Mouse (Mus musculus) natural killer cell, adult 2 months (primary cell): ENCODE data around the gene Pou2af1.

Experiments used
- DNase-seq, 2 experiments: peaks; one replicate each; pipeline ENCODE4 v3.0.0; 2022; ENCODE audit warnings: low spot score in 2 of 2

Pou2af1 gene

DNA sequence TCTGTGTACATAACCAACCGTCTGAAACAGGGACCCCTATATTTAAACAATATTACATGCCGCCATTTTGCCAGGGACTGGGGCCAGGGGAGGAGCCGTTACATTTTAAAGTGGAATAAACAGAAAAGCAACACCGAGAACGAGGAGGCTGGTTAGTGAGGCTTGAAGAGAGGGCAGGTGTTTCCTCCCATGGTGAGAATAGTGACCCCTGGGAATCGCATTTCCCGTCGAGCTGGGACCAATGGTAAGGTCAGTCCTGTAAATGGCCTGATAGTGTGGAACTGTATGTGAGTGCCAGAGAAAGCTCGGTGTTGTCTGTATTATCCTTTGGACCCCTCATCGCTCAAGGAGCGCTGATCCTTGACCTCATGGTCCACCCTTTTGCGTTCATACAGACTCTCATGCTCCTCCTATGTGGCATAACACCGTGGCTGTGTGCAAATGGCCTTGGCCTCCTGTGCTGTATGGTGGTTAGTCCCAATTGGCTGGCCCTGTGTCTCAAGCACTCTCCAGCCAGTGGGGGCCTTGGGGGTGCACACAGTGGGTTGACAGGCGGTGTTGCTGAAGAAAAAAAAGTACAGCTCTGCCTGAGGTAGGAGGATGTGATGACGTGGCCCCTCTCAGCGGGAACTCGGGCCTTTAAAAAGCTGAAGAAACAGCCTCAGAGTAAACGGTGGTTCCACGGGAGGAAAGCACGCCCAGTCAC lies at the start of gene Pou2af1:
Gene Pou2af1 (plus strand): TSS at position 686 of the 706 bp plus-strand sequence.
- peak; percentile 9 to 85 for DNase-seq

DNA sequence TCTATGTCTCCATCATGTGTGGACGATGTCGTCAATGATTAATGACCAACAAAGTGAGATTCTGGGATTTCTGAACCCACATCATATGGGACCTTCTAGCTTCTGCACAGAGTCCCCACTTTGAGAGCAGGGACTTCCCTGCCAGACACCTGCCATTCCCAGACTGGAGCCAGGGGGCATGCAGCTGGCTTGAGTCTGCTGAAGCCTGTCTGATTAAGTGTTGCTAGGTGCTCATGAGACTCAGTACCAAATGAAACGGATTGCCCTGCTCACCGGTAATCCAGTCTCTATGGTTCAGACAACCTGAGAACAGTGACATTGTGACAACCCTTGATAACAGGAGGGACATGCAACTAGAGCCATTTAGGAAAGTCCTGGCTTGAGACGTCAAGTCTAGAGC lies 49.5 kb upstream of the Pou2af1 start:
- DNase-seq, result no peak

DNA sequence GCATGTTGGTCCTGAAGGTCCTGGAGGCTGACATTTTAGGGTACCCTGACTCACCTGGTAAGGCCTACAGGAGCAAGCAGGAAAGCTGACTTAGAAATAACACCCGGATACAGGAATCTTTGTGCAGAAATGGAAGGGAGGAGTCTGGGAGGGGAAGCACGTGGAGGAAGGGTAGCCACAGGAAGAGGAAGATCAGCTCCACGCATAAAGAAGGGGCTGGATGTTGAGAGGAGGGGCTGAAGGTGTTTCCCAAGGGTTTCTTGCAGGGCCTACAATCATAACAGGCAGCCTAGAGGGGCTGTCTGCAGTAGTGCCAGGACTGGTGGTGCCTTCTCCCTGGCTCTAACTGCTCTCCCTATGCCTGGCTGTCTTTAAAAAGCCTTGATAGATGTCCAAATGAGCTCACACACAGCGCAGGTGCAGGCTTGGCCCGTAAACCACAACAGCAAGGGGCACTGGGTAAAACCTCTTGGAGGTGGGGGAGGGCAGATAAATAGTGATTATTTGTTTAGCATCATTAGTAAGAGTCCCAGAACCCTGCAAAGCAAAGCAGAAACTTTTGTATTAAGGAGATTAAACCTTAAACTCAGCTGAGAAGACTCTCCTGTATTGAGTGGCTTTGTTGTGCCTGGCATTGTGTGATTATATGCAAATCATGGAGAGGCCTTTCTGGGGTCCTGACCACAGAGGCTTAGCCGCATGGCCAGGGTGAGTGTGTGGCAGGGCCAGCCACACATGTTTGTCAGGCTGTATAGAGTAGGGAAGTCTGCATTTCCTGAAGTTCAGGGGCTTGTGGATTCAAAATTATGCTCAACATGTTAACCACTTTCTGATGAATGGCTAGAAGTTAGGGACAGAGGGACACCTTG lies 48.0 kb upstream of the Pou2af1 start, which contains the start of gene Gm32742:
Gene Gm32742 (minus strand): TSS at position 206 of the 869 bp plus-strand sequence.
- DNase-seq, result no peak

DNA sequence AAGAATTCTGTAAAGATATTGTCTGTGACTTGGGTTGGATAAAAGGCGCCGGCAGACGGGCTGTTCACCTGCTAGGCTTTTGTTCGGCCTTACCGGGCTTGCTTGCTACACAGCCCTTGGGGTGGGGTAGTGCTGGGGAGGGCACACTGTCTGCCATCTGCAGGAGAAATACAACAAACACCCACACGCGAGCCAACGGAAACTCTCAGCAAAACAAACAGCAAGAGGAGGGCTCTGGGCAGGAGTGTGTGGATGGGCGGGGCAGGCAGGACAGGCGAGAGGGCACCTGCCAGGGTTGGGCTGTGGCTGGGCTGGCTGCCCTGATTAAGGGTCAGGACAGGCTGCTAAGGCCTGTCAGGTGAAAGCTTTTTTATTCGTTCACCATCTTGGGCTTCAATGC lies 45.6 kb upstream of the Pou2af1 start:
- no peak for DNase-seq

DNA sequence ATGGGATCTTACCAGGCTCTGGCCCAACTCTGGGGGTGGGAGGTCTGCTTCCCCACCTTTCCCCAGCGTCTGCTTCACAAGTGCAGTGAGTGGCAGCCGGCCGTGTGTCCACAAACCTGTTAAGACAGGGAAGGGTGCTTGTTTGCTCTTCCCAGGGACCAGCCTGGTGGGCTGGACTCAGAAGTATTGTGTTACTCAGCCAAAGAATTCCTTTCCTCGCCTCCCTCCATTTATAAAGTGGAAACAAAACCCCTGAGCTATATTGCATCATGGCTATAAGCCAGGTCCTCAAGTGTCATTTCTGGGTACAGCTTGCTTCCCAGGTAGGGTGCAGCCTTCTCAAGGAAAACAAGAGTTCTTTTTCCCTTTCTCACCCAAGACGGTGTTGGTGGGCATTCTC lies 44.8 kb upstream of the Pou2af1 start:
- no peak for DNase-seq

DNA sequence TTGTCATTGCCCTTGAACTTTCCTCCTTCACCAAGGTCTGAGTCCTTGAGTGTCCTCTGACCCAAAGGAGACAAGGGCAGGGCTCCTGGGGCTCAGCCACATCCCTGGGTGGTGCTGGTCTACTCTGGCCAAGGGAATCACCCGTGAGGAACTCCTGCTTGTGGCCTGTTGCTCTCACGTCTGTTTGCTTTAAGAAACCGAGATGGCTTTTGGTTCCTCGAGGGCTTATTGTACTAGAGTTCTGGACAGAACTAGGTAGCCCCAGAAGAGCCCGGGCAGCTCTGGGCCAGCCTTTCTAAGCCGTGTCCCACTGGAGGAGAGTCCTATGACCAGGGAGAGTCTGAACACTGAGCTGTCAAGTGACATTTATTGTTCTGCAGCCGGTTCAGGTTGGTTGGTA lies 44.4 kb upstream of the Pou2af1 start:
- no peak for DNase-seq

DNA sequence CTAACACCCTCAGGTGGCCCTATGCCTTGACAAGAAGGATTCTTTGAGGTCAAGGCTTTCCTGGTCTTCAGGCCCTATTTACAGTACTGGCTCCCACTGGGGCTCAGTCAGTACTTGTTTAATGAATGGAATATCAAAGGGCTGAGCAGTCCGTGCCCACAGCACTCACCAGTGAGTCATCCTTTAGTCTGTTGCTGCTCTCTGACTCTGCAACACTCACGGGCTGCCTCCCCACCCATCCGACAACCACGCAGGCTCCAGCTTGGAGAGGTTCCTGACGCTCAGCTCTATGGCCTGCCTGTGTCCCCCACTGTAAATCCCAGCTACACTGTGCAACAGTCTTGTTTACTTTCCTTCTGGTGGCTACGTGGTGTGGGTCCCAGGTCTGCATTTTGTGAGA lies 43.2 kb upstream of the Pou2af1 start:
- no peak for DNase-seq

DNA sequence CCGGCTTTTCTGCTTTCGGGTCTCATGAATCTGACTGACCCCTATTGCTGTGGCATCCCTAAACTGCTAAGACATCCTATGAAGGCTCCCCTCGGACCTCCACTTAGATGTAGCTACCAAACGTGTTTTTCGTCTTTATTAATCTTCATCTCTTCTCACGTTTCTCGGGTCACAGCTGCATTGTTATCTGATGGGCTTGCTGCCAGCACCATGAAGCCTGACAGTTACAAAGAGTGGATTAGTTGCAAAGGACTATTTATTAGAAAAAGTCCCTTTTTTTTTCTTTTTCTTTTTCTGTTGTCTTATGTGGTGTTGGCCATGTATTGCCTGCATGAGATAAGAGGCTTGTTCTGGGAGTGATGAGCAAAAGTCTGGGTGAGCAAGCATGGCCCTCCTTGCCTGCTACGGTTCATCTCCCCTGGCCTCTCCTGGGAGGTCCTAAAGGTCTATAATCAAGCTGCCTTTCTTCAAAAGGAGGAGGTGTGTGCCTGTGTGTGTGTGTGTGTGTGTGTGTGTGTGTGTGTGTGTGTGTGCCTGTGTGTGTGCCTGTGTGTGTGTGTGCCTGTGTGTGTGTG lies 38.5 kb upstream of the Pou2af1 start:
- DNase-seq, result no peak

DNA sequence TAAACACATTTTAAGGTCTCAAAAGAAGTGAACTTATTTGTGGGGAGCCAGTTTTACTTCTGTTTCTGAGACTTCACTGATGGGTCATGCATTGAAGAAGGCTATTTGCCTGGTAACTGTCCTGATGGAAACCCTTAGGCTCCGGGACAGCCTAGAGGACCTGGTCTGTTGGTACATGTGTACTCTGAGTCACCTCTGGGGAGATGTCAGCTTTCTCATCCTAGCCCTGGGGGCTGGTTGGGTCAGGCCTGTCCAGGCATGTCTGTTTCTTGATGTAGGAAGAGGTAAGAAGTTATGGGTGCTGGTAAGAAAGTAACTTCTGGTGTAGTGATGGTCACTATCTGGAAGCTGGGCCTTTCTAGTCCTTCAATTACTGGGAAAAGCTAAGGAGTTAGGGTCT lies 37.8 kb upstream of the Pou2af1 start:
- DNase-seq, result no peak

DNA sequence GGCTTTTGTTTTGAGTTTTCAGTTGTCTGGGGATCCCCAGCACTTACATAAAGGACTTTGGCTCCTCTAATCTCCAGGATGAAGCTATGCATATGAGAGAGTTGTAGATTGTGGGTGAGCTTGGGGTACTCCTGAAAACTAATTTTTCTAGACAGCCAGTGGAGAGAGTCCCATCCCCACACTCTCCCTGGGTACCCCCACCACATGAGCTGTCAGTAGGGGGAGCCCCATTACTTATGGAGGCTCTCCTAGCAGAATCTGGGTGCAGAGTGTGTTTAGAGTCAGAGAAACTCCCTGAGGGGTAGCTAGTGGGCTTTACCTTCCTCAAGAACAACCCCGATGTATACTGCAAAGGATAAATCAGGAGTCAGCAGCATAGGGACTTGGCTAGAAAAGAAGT lies 35.2 kb upstream of the Pou2af1 start:
- no peak for DNase-seq

DNA sequence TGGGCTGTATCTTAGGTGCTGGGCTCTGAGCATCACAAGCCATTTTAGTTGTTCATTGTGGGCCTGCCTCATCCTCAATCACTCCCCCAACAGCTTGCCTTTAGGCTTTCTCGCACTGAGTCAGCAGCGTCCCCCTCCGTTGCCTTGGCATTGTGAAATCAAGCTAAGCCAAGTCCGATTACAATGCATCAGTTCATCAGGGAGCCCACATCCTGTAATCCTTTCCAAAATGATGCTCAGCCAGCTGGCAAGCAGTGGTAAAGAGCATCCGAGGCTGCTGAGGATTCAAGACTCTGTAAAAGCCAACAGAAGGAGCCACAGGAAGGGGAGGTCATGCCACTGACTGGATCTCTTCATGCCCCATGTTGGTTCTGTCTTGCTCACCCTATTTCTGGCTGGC lies 32.9 kb upstream of the Pou2af1 start:
- DNase-seq, result no peak

DNA sequence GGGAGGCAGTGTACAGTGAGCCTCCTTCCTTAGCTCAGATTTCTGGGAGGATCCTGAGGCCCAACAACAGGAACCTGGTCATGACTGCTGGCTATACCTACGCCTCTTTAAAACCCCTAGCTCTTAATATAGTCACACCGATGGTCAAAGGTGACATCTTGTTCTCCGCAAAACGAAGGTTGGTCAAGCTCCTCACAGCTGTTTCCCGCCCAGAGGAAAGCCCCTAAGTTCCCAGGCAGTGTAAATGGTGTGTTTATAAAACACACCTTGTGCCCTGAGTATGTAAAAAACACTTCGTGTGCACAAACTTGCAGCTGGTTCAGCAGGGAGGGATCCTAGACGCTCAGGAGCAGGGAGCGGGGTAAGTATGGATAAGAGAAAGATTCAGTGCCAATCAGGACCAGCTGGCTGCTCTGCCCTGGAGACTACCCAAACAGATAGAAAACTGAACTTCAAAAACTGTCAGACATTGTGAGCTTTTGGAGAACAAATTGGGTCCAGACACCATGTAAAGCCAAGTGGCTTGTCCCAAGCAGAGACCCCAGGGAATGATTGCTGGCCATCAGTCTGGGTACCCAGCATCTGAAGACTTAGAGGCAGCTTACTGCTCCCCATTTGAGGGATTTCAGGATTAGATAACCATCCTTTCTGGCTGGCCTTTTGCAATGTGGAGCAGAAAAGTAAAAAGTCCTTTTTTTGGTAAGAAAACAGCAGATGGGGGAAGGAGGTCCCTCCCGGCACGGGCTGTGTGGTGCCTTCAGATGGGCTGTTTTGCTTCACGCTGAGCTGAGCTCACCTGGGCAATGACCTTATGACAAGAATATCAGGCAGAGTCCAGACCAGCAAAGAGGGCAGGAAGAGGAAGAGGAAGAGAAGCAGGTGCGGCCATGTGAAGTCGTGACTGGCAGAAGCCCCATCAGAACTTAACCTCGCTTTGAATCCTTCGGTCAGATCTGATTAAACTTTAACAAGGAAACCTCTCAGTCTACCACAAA lies 30.5 kb upstream of the Pou2af1 start:
- peak in 1 of 2 experiments; percentile 46 for DNase-seq

DNA sequence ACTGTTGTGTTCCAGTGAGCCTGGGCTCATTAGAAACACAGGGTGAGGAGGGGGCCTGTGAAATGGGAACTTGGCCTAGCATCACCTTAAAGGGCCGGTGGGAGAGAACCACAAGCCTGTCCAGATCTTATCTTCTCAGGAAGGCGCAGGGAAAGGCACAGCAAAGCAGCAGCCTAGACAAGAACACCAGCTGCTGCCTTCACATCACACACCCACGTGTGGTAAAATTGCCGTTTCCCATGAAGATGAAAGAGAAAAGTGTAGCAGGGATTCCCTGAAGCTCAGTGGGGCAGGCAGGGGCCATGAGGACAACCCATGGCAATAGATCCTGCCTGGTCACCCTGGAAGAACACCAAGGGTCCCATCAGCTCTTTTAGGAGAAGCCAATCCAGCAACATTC lies 28.1 kb upstream of the Pou2af1 start:
- no peak for DNase-seq

DNA sequence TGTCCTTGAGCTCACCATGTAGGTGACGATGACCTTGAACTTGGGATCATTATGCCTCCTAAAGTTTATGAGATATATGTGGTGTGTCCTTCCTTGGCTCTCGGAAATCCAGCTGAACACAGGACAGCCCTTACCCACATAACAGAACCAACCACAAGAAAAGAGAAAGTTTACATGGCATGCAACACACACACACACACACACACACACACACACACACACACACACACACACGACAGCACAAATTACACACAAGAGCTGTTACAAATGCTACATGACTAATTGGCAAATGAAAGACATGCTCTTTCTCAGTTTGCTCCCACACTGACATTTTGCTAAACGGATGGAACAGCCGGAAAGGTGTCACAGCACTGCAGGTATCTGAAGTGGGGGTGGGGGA lies 27.6 kb upstream of the Pou2af1 start:
- DNase-seq, result no peak

DNA sequence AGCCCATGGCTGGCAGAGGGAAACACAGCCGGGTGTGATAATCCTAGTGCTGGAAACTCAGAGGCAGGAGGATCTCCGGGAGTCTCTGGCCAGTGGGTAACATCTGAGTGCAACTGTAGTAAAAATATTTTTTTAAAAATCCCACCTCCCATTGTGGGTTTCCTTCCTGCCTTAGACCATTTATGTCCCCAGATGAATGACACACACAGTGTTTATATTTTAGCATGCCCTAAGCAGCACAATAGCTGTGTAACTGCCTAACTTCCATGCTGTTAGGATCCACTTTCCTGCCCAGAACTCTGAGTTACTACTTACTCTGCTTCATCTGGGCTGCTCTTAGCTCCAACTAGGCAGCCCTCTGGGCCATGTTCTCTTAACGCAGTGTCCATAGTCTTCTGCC lies 22.9 kb upstream of the Pou2af1 start:
- no peak for DNase-seq

DNA sequence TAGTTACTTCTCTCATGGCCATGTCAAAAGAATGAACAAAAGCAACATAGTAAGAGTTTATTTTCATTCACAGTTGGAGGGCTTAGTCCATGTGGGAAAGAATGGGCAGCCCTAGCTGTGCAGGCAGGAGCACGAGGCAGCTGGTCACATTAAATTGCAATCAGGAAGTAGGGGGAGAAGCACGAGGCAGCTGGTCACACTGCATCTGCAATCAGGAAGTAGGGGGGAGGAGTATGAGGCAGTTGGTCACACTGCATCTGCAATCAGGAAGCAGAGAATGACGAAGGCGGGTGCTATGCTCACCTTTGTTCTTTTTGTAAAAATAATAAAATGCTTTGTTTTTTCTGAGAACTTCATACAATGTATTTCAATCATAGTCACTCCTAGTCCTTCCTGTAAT lies 18.7 kb upstream of the Pou2af1 start:
- DNase-seq, result peak in 1 of 2 experiments; percentile 19

DNA sequence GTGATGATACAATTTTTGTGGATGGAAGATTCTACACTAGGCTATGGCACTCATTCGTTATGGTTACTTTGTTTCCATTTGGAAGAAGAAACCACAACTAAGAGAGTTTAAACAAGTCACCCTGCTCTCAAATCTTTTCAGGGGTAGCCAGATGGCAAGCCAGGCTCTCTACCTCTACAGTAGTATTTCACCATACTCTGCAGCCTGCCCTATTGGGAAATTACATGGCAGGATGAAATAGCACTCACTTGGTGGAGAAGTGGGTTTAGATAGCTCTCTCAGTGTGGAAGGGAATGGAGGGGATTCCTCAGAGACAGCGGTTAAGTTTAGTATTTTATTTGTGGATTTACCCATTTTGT lies 4.6 kb upstream of the Pou2af1 start:
- no peak for DNase-seq

DNA sequence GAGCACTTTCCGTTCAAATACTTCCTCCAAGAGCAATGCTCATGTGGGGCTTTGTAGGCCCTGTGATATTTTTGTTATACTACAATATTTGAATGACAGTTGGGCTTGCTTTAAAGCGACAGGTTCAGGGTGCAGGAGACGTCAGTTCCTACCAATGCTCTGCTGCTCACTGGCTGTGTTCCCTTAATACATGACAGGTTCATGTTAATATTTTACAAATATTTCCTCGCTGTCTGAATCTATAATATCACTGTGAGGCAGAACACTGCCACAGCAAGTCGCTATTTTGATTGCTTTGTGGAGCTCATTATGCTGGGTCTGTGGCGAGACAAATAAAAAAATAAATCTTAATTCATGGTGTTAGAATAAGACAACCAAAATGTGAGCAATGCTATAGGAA lies 2.3 kb upstream of the Pou2af1 start:
- DNase-seq, result no peak

DNA sequence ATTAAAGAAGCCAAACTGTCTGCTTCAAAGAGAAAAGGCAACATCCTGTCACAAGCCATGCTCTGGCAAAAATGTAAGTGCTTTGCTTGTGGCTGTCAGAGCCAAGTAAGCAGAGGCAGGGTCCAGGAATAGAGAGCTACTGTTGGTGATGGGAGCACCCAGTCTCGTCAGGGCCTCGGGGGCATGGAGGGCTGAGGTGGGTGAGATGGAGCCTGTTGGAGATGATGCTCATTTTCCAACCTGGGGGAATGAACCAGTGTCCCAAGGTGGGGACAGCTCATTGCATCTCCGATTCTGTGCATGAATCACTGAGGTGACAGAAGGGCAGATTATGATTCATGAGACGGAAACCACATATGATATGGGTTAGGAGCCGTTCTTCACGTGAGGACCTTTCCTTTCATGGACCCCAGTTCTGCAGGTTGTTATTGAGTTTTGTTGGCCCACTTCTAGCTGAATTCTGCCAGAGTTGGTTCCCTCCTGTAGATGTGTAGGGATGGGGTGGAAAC lies 275 bp downstream of the Pou2af1 start:
- DNase-seq, result peak in 1 of 2 experiments; percentile 2

DNA sequence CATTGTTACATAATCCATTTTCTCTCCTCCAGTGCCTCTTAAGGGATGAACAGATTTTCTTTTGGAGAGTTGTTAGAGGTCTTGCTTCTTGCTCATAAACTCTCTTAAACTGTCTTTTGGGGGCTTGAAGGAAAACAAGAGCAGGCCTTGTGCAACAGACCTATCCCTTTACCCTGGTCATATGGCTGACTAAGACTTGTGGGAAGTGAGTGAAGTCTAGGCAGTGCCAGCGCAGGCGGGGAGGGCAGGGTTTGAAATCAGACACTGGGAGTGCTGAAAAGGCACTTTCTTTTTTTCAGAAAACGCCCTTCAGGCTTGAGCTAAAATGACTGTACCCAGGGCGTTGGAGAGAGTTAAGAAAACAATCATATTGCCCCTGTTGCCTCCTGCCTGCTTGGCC lies 1.8 kb downstream of the Pou2af1 start:
- peak in 1 of 2 experiments; percentile 29 for DNase-seq

DNA sequence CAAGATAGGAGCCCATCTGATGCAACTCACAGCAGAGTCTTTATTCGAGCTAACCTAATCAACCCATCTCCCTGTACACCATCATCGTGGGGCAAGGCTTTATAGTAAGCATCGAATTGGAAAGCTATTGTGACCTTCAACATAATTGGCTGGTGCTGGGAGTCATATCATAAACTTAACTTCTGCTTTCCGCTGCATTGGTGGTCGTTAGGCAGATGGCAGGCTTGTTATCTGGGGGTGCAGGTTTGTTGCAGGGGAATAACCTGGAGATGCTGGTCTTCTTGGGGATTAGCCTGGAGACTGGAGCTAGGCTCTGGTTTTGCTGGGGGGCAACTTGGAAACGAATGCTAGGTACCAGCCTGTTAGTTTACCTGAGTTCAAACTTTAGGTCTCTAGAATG lies 2.4 kb downstream of the Pou2af1 start:
- DNase-seq, result peak in 1 of 2 experiments; percentile 30
